Mouse (Mus musculus): Measurements from ENCODE around the gene 4930544G11Rik. TPM values are rescaled to one million over a fixed set of nuclear protein-coding genes. Genes with fewer than 3 reads are reported as not detected.

The 4930544G11Rik gene
- polyA plus RNA-seq (2015; fragmentation: Nextera tagmentation; extraction: Ambion mirVana) = not detected in 2 replicates

- 96% methylated on average over 10 of the region's 10 CpGs for WGBS
- no peak for ATAC-seq
- H3K4me3 ChIP-seq (ENCODE audit: low read length) = no peak within 1 kb of the TSS
Measured at GRCm38 (mm10) chr6:65952309-65952708, at the start of gene 4930544G11Rik. TSS of gene 4930544G11Rik (plus strand) at chr6:65952609.

GRCm38 (mm10) chr6:65906657-65907182, 45.7 kb upstream of the 4930544G11Rik start:
- no peak overlapping the region for H3K4me2 ChIP-seq (ENCODE audit: low read depth, low read length)
- no peak overlapping the region for H3K9ac ChIP-seq (ENCODE audit: low read depth, low read length)
- no peaks in the 10 kb centered on the region for H3K4me1 ChIP-seq (ENCODE audit: control insufficient read depth, insufficient read depth, low read length)
- H3K27ac ChIP-seq (ENCODE audit: low read length) = no peak overlapping the region
- no peak for ATAC-seq
- H3K9me3 ChIP-seq (ENCODE audit: control insufficient read depth, low read length) = no peaks in the 10 kb centered on the region
- 71% methylated on average over 2 of the region's 2 CpGs for whole genome bisulfite sequencing
- no peak overlapping the region for H3K4me3 ChIP-seq (ENCODE audit: low read length)
- no peaks in the 10 kb centered on the region for H3K27me3 ChIP-seq (replicated peaks; ENCODE audit: control insufficient read depth, insufficient read depth, low read length)
- no peaks in the 10 kb centered on the region for H3K36me3 ChIP-seq (ENCODE audit: control insufficient read depth, insufficient read depth, low read length)

More at GRCm38 (mm10) chr6:65952309-65952708, at the start of gene 4930544G11Rik:
- H3K27ac ChIP-seq (ENCODE audit: low read length) = no peak within 1 kb of the TSS
- no peaks in the 10 kb centered on the region for H3K4me1 ChIP-seq (ENCODE audit: control insufficient read depth, insufficient read depth, low read length)
- no peak within 1 kb of the TSS for H3K9ac ChIP-seq (ENCODE audit: low read depth, low read length)
- no peaks in the 10 kb centered on the region for H3K36me3 ChIP-seq (ENCODE audit: control insufficient read depth, insufficient read depth, low read length)
- no peak within 1 kb of the TSS for H3K4me2 ChIP-seq (ENCODE audit: low read depth, low read length)
- H3K27me3 ChIP-seq (replicated peaks; ENCODE audit: control insufficient read depth, insufficient read depth, low read length) = no peaks in the 10 kb centered on the region
- H3K9me3 ChIP-seq (ENCODE audit: control insufficient read depth, low read length) = no peaks in the 10 kb centered on the region; the same call in 1 of the 2 replicates

GRCm38 (mm10) chr6:65915421-65915820, 37.0 kb upstream of the 4930544G11Rik start:
- Histone ChIP-seq H3K9ac (ENCODE audit: low read depth, low read length) (no peak overlapping the region), H3K4me3 (ENCODE audit: low read length) (no peak overlapping the region), H3K9me3 (ENCODE audit: control insufficient read depth, low read length) (no peaks in the 10 kb centered on the region), H3K4me2 (ENCODE audit: low read depth, low read length) (no peak overlapping the region), H3K4me1 (ENCODE audit: control insufficient read depth, insufficient read depth, low read length) (no peaks in the 10 kb centered on the region), H3K27me3 (replicated peaks; ENCODE audit: control insufficient read depth, insufficient read depth, low read length) (no peaks in the 10 kb centered on the region), H3K36me3 (ENCODE audit: control insufficient read depth, insufficient read depth, low read length) (no peaks in the 10 kb centered on the region), H3K27ac (ENCODE audit: low read length) (no peak overlapping the region)
- WGBS = 75% methylated on average over 5 of the region's 5 CpGs
- no peak for ATAC-seq

- 78% methylated on average over 3 of the region's 3 CpGs for WGBS
- Histone ChIP-seq H3K4me2 (ENCODE audit: low read depth, low read length) (no peak overlapping the region), H3K27ac (ENCODE audit: low read length) (no peak overlapping the region), H3K27me3 (replicated peaks; ENCODE audit: control insufficient read depth, insufficient read depth, low read length) (no peaks in the 10 kb centered on the region), H3K4me3 (ENCODE audit: low read length) (no peak overlapping the region), H3K4me1 (ENCODE audit: control insufficient read depth, insufficient read depth, low read length) (no peaks in the 10 kb centered on the region), H3K9me3 (ENCODE audit: control insufficient read depth, low read length) (no peaks in the 10 kb centered on the region), H3K36me3 (ENCODE audit: control insufficient read depth, insufficient read depth, low read length) (no peaks in the 10 kb centered on the region), H3K9ac (ENCODE audit: low read depth, low read length) (no peak overlapping the region)
- ATAC-seq = no peak
Measured at GRCm38 (mm10) chr6:65921703-65922102, 30.7 kb upstream of the 4930544G11Rik start.

- Histone ChIP-seq H3K4me2 (ENCODE audit: low read depth, low read length) (no peak overlapping the region), H3K9me3 (ENCODE audit: control insufficient read depth, low read length) (no peaks in the 10 kb centered on the region), H3K36me3 (ENCODE audit: control insufficient read depth, insufficient read depth, low read length) (no peaks in the 10 kb centered on the region), H3K27me3 (replicated peaks; ENCODE audit: control insufficient read depth, insufficient read depth, low read length) (no peaks in the 10 kb centered on the region), H3K4me1 (ENCODE audit: control insufficient read depth, insufficient read depth, low read length) (no peaks in the 10 kb centered on the region), H3K27ac (ENCODE audit: low read length) (no peak overlapping the region), H3K4me3 (ENCODE audit: low read length) (no peak overlapping the region), H3K9ac (ENCODE audit: low read depth, low read length) (no peak overlapping the region)
- no peak for ATAC-seq
- WGBS = 38% methylated on average over 4 of the region's 4 CpGs
Measured at GRCm38 (mm10) chr6:65923501-65924084, 28.8 kb upstream of the 4930544G11Rik start.

GRCm38 (mm10) chr6:65925737-65926333, 26.6 kb upstream of the 4930544G11Rik start:
- no peak overlapping the region for H3K27ac ChIP-seq (ENCODE audit: low read length)
- H3K4me3 ChIP-seq (ENCODE audit: low read length) = no peak overlapping the region
- no peaks in the 10 kb centered on the region for H3K4me1 ChIP-seq (ENCODE audit: control insufficient read depth, insufficient read depth, low read length)
- H3K36me3 ChIP-seq (ENCODE audit: control insufficient read depth, insufficient read depth, low read length) = no peaks in the 10 kb centered on the region
- no peak for ATAC-seq
- no peaks in the 10 kb centered on the region for H3K9me3 ChIP-seq (ENCODE audit: control insufficient read depth, low read length)
- no peak overlapping the region for H3K4me2 ChIP-seq (ENCODE audit: low read depth, low read length)
- H3K9ac ChIP-seq (ENCODE audit: low read depth, low read length) = no peak overlapping the region
- WGBS = 78% methylated on average over 3 of the region's 3 CpGs
- H3K27me3 ChIP-seq (replicated peaks; ENCODE audit: control insufficient read depth, insufficient read depth, low read length) = no peaks in the 10 kb centered on the region

GRCm38 (mm10) chr6:65930523-65930922, 21.9 kb upstream of the 4930544G11Rik start:
- no peak for ATAC-seq
- no peak overlapping the region for H3K4me3 ChIP-seq (ENCODE audit: low read length)
- no peaks in the 10 kb centered on the region for H3K36me3 ChIP-seq (ENCODE audit: control insufficient read depth, insufficient read depth, low read length)
- H3K27ac ChIP-seq (ENCODE audit: low read length) = no peak overlapping the region
- 93% methylated on average over 1 of the region's 1 CpGs for WGBS
- no peak overlapping the region for H3K9ac ChIP-seq (ENCODE audit: low read depth, low read length)
- no peaks in the 10 kb centered on the region for H3K9me3 ChIP-seq (ENCODE audit: control insufficient read depth, low read length)
- H3K4me2 ChIP-seq (ENCODE audit: low read depth, low read length) = no peak overlapping the region
- no peaks in the 10 kb centered on the region for H3K4me1 ChIP-seq (ENCODE audit: control insufficient read depth, insufficient read depth, low read length)
- no peaks in the 10 kb centered on the region for H3K27me3 ChIP-seq (replicated peaks; ENCODE audit: control insufficient read depth, insufficient read depth, low read length)

- no peak overlapping the region for H3K27ac ChIP-seq (ENCODE audit: low read length)
- no peaks in the 10 kb centered on the region for H3K36me3 ChIP-seq (ENCODE audit: control insufficient read depth, insufficient read depth, low read length)
- no peaks in the 10 kb centered on the region for H3K4me1 ChIP-seq (ENCODE audit: control insufficient read depth, insufficient read depth, low read length)
- no peaks in the 10 kb centered on the region for H3K9me3 ChIP-seq (ENCODE audit: control insufficient read depth, low read length)
- no peak overlapping the region for H3K4me3 ChIP-seq (ENCODE audit: low read length)
- no peaks in the 10 kb centered on the region for H3K27me3 ChIP-seq (replicated peaks; ENCODE audit: control insufficient read depth, insufficient read depth, low read length)
- WGBS = 61% methylated on average over 1 of the region's 1 CpGs
- no peak overlapping the region for H3K9ac ChIP-seq (ENCODE audit: low read depth, low read length)
- H3K4me2 ChIP-seq (ENCODE audit: low read depth, low read length) = no peak overlapping the region
- no peak for ATAC-seq
Measured at GRCm38 (mm10) chr6:65932776-65933175, 19.6 kb upstream of the 4930544G11Rik start.

- H3K4me2 ChIP-seq (ENCODE audit: low read depth, low read length) = no peak overlapping the region
- 57% methylated on average over 4 of the region's 4 CpGs for WGBS
- ATAC-seq = no peak
- 0 out of 2 replicates have a peak, but pooled peaks cover 3% of the 10 kb centered on the region for H3K36me3 ChIP-seq (ENCODE audit: control insufficient read depth, insufficient read depth, low read length)
- H3K4me1 ChIP-seq (ENCODE audit: control insufficient read depth, insufficient read depth, low read length) = no peaks in the 10 kb centered on the region
- H3K27ac ChIP-seq (ENCODE audit: low read length) = no peak overlapping the region
- H3K27me3 ChIP-seq (replicated peaks; ENCODE audit: control insufficient read depth, insufficient read depth, low read length) = no peaks in the 10 kb centered on the region
- H3K9me3 ChIP-seq (ENCODE audit: control insufficient read depth, low read length) = no peaks in the 10 kb centered on the region
- H3K9ac ChIP-seq (ENCODE audit: low read depth, low read length) = no peak overlapping the region
- no peak overlapping the region for H3K4me3 ChIP-seq (ENCODE audit: low read length)
Measured at GRCm38 (mm10) chr6:65933177-65933576, 19.2 kb upstream of the 4930544G11Rik start.

Measured in intestine, embryonic 16.5 days (tissue).